Mouse (Mus musculus): Measurements from ENCODE around the gene Gse1.
A peak's percentile ranks its signal among the peaks of the same experiment; 100 is the strongest.

Gene Gse1

DNA sequence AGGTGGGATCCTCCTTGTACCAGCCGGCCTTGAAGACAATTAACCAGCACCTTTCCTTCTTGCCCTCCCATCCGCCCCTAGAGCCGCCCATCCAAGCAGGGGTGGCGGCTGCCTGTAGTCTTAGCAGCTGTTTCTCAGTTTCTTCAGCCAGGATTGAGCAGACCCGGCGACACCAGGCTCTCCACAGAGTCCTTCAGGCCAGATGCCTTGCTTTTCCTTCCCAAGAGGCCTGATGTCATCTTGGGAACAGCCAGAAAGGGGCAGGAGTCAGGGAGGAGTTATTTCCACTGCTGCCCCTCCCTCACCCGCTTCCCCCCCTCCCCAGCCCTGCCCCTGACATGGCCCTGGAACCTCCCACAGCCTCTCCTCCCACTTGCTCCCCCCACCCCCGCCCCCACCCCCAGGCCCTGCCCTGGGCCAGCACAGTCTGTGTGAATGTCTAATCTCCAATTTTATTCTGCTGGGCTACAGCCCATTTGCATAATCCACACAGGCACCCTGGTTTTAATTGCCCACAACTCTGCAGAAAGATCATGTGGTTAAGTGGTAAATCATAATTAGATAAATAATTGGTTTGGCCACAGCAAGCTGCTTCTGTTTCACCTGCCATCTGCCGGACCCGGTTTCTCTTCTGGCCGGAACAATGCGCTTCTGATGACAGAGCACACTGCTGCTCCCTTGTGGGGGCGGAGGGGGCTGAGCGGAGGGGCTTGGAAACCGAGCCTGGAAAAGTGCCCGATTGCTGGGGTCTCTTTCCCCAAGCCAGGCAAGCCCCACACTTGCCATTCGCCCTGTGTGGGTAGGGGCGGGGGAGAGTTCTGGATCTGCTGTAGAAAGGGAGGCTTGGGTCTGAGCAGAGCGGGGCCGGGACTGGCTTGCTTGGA is 292.7 kb downstream of the Gse1 start:
- H3K36me3 ChIP-seq (ENCODE audit: control insufficient read depth, insufficient read depth, low read length, poor library complexity, severe bottlenecking) = no peaks in the 10 kb centered on the region
- no peaks in the 10 kb centered on the region for H3K27me3 ChIP-seq (ENCODE audit: control insufficient read depth, insufficient read depth, low read length, poor library complexity, severe bottlenecking)
- no peak for DNase-seq (ENCODE audit: low read depth, low spot score)

DNA sequence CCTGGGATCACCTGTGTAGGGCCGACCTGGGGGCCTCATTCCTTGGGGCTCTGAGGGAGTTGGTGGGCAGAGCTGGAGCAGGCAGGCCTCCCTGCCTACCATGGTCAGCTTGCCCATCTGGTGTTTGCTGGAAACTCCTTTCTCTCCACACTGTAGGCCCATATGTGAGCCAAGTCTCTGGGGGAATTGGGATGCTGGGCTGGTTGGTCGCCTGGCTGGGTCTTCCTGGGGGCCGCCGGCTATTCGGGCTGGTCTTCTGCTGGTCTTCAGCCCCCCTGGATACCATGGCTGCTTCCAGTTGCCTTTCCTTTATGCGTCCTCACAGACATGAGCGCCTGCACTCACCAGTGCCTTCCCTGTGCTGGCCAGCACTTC is 293.3 kb downstream of the Gse1 start:
- no peak for DNase-seq (ENCODE audit: low read depth, low spot score)
- Histone ChIP-seq H3K36me3 (ENCODE audit: control insufficient read depth, insufficient read depth, low read length, poor library complexity, severe bottlenecking) (no peaks in the 10 kb centered on the region), H3K27me3 (ENCODE audit: control insufficient read depth, insufficient read depth, low read length, poor library complexity, severe bottlenecking) (no peaks in the 10 kb centered on the region)

DNA sequence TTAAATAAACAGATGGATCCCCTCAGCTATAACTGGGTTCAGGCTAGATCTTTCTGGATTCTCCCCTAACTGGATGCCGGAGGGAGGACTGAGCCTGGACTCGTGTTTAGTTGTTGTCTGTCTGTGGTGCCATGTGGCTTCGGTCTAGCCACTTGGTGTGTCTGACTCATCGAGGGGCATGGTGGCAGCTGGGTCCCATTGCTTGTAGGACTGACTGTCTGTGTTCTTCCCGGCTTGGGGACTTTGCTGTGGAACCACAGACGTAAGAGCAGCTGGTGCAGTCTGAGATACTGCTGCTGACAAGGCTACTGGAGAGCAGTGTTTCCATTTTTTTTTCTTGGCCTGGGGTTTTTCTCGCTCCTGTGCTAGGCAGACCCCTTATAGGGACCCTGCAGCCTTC is 295.4 kb downstream of the Gse1 start:
- Histone ChIP-seq H3K36me3 (ENCODE audit: control insufficient read depth, insufficient read depth, low read length, poor library complexity, severe bottlenecking) (no peaks in the 10 kb centered on the region), H3K27me3 (ENCODE audit: control insufficient read depth, insufficient read depth, low read length, poor library complexity, severe bottlenecking) (no peaks in the 10 kb centered on the region)
- DNase-seq (ENCODE audit: low read depth, low spot score) = no peak

DNA sequence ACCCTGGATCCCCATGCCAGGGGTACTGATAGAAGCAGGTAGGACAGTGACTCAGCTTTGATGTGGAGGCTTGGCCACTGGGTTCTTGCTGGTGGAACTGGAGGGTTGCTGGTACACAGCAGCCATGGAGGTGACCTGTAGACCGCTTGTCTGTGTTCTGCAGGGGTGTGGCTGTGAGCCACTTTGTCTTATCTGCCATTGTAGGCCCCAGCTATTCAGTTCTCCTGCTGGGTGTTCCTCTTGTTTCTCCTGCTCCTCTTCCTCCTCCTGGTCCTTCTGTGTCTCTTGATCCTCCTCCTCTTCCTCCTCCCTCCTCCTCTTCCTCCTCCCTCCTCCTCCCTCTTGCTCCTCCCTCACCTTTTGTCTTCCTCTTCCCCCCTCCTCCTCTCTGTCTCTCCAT is 296.9 kb downstream of the Gse1 start:
- no peaks in the 10 kb centered on the region for H3K27me3 ChIP-seq (ENCODE audit: control insufficient read depth, insufficient read depth, low read length, poor library complexity, severe bottlenecking)
- no peak for DNase-seq (ENCODE audit: low read depth, low spot score)
- H3K36me3 ChIP-seq (ENCODE audit: control insufficient read depth, insufficient read depth, low read length, poor library complexity, severe bottlenecking) = no peaks in the 10 kb centered on the region

- H3K36me3 ChIP-seq (ENCODE audit: control insufficient read depth, insufficient read depth, low read length, poor library complexity, severe bottlenecking) = no peaks in the 10 kb centered on the region
- DNase-seq (ENCODE audit: low read depth, low spot score) = no peak
Observed at GRCm38 (mm10) chr8:120525832-120526231, 297.6 kb downstream of the Gse1 start.

GRCm38 (mm10) chr8:120526577-120526976 is 298.3 kb downstream of the Gse1 start:
- no peaks in the 10 kb centered on the region; the same call in 1 of the 2 replicates for H3K27me3 ChIP-seq (ENCODE audit: control insufficient read depth, insufficient read depth, low read length, poor library complexity, severe bottlenecking)
- DNase-seq (ENCODE audit: low read depth, low spot score) = no peak
- no peaks in the 10 kb centered on the region for H3K36me3 ChIP-seq (ENCODE audit: control insufficient read depth, insufficient read depth, low read length, poor library complexity, severe bottlenecking)

More at GRCm38 (mm10) chr8:120525832-120526231, 297.6 kb downstream of the Gse1 start:
- H3K27me3 ChIP-seq (ENCODE audit: control insufficient read depth, insufficient read depth, low read length, poor library complexity, severe bottlenecking) = no peaks in the 10 kb centered on the region

GRCm38 (mm10) chr8:120528332-120528731 is 300.1 kb downstream of the Gse1 start:
- DNase-seq (ENCODE audit: low read depth, low spot score) = no peak
- no peaks in the 10 kb centered on the region for H3K36me3 ChIP-seq (ENCODE audit: control insufficient read depth, insufficient read depth, low read length, poor library complexity, severe bottlenecking)
- H3K27me3 ChIP-seq (ENCODE audit: control insufficient read depth, insufficient read depth, low read length, poor library complexity, severe bottlenecking) = no peaks in the 10 kb centered on the region; the same call in 1 of the 2 replicates

- no peaks in the 10 kb centered on the region for H3K36me3 ChIP-seq (ENCODE audit: control insufficient read depth, insufficient read depth, low read length, poor library complexity, severe bottlenecking)
- no peaks in the 10 kb centered on the region; the same call in 1 of the 2 replicates for H3K27me3 ChIP-seq (ENCODE audit: control insufficient read depth, insufficient read depth, low read length, poor library complexity, severe bottlenecking)
- DNase-seq (ENCODE audit: low read depth, low spot score) = peak; percentile 66
Observed at GRCm38 (mm10) chr8:120529226-120529625, 301.0 kb downstream of the Gse1 start.

- no peak for DNase-seq (ENCODE audit: low read depth, low spot score)
- Histone ChIP-seq H3K36me3 (ENCODE audit: control insufficient read depth, insufficient read depth, low read length, poor library complexity, severe bottlenecking) (no peaks in the 10 kb centered on the region), H3K27me3 (ENCODE audit: control insufficient read depth, insufficient read depth, low read length, poor library complexity, severe bottlenecking) (no peaks in the 10 kb centered on the region; the same call in 1 of the 2 replicates)
Observed at GRCm38 (mm10) chr8:120530954-120531656, 302.8 kb downstream of the Gse1 start.

DNA sequence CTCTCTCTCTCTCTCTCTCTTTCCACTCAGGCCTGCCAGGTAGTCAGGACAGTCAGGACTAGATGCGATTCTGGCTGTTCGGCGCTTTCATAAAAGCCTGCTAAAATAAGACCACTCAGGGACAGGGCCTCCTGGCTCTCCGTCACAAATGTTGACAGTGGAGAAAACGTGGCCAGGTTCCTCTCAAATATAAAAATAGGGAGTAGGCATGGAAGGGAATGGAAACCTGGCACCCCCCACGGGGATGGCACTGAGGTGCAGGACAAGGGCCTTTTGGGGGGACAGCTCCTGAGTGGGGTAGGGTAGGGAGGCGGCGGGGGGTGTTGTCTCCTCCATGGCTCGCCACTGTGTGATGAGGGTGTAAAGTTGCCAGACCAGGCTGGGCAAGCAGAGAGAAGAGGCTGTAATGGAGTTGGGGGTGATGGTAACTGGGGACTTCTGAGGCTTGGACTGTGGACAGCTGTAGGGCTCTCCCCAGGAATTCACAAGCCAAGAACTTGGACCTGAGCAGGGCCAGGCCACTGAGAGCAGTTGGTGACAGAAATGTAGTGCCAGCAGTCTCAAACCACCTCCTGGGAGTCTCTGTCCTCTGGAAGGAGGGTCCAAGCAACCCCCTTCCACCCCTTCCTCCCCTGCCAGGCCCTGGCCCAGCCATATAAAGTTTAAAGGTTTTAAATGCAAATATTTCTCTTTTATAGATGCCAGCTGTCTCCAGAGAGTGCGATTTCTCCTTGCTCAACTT is 303.7 kb downstream of the Gse1 start:
- DNase-seq (ENCODE audit: low read depth, low spot score) = no peak
- no peaks in the 10 kb centered on the region for H3K36me3 ChIP-seq (ENCODE audit: control insufficient read depth, insufficient read depth, low read length, poor library complexity, severe bottlenecking)
- no peaks in the 10 kb centered on the region; the same call in 1 of the 2 replicates for H3K27me3 ChIP-seq (ENCODE audit: control insufficient read depth, insufficient read depth, low read length, poor library complexity, severe bottlenecking)

DNA sequence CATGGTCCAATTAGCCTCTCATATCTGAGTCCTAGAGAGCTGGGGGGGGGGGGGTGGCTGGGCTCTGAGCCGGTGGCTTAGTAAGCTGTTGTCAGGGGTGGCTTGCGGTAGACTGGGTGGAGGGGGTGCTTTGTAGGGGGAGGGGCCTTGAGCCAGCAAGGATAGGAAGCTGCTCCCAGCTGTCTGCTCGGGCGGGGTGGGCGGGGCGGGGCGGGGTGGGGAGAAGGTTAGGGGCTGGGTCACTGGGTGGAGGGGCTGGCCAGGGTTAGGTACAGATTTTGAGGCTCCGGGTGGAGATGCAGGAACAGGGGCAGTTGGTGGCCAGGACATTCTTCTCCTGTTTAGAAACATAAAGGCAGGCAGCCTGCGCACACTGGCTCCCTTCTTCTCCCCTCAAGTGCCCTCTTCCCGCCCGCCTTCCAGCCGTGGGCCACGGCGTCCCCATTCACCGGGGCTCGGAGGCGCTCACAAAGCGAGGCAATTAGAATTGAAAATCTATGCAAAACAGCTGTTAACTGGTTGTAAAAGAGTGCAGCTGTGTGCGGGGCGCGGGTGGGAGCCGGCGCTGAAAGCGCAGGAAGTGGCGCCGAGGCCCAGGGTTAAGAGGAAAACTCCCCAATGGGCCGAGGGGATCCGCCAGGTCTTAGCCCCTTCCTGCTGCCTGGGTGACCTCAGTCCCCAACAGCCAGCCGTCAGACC is 304.4 kb downstream of the Gse1 start:
- DNase-seq (ENCODE audit: low read depth, low spot score) = peak; percentile 44
- Histone ChIP-seq H3K27me3 (ENCODE audit: control insufficient read depth, insufficient read depth, low read length, poor library complexity, severe bottlenecking) (no peaks in the 10 kb centered on the region; the same call in 1 of the 2 replicates), H3K36me3 (ENCODE audit: control insufficient read depth, insufficient read depth, low read length, poor library complexity, severe bottlenecking) (no peaks in the 10 kb centered on the region)

DNA sequence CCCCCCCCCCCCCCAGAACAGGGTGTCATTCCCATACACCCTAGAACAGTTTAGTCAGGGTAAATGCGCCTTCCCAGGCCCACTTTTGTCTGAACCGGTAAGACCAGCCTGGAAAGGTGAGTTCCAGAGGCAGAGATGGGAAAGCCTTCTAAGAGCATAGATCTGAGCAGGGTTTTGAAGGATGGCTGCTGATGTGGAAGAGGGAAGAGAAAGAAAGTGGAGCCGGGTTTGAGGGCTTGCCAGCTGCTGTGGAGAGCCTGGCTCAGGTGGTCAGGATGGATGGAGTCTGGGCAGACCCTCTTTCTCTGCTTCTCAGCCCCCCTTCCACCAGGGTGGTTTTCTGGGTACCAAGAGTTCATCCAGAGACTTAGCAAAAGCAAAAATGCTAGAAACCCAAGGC is 305.1 kb downstream of the Gse1 start:
- Histone ChIP-seq H3K27me3 (ENCODE audit: control insufficient read depth, insufficient read depth, low read length, poor library complexity, severe bottlenecking) (no peaks in the 10 kb centered on the region; the same call in 1 of the 2 replicates), H3K36me3 (ENCODE audit: control insufficient read depth, insufficient read depth, low read length, poor library complexity, severe bottlenecking) (no peaks in the 10 kb centered on the region)
- DNase-seq (ENCODE audit: low read depth, low spot score) = no peak

DNA sequence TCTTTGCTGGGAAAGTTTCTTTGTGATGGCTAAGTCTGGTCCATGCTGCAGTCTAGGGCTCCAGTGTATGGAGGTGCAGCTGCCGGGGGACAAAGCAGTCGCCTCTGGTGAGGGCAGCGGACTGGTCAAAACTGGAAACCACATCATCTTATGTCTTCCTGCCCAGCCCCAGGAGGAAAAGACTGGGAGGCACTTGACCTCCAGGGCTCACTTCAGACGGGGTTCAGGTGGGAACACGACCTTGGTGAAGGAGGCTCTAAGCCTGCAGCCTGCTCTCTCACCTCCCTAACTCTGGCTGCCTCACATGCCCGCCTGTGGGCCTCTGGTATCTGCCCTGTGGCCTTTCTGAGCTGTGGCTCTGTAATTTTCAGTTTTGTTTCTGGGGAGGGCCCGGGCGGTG is 305.8 kb downstream of the Gse1 start:
- H3K36me3 ChIP-seq (ENCODE audit: control insufficient read depth, insufficient read depth, low read length, poor library complexity, severe bottlenecking) = no peaks in the 10 kb centered on the region
- H3K27me3 ChIP-seq (ENCODE audit: control insufficient read depth, insufficient read depth, low read length, poor library complexity, severe bottlenecking) = no peaks in the 10 kb centered on the region; the same call in 1 of the 2 replicates
- no peak for DNase-seq (ENCODE audit: low read depth, low spot score)

All from splenic B cell, adult 2 months (primary cell).